Mouse (Mus musculus): ENCODE results near the gene Fntb. TPM values are rescaled to one million over a fixed set of nuclear protein-coding genes. Genes with fewer than 3 reads are reported as not detected.

Gene Fntb
- polyA plus RNA-seq, 1 experiment = 81.0 TPM

- no peaks in the 10 kb centered on the region for H3K27me3 ChIP-seq (ENCODE audit: control insufficient read depth, insufficient read depth, low read length, poor library complexity, severe bottlenecking)
- no peak overlapping the region for H3K9ac ChIP-seq (ENCODE audit: low read depth, poor library complexity, severe bottlenecking)
- no peaks in the 10 kb centered on the region for H3K4me1 ChIP-seq (ENCODE audit: control insufficient read depth, insufficient read depth, low read length)
- no peak overlapping the region for H3K4me3 ChIP-seq (ENCODE audit: low read depth, low read length)
- H3K36me3 ChIP-seq (ENCODE audit: control insufficient read depth, insufficient read depth, low read length, poor library complexity, severe bottlenecking) = no peaks in the 10 kb centered on the region
- peak overlapping the region; percentile 36; the same call in 1 of the 2 replicates for H3K27ac ChIP-seq (ENCODE audit: insufficient read depth, low read length)
- no peak for TF ChIP-seq EP300 (IDR thresholded peaks at IDR 0.05; ENCODE audit: insufficient read depth, low read depth, low read length)
- TF ChIP-seq POLR2A (IDR thresholded peaks at IDR 0.05; ENCODE audit: insufficient read depth, low read length) = no peak
- TF ChIP-seq CTCF (IDR thresholded peaks at IDR 0.05; ENCODE audit: low read depth, low read length) = no peak
- H3K9me3 ChIP-seq (replicated peaks; ENCODE audit: control insufficient read depth, insufficient read depth, low read length, poor library complexity, severe bottlenecking) = no peaks in the 10 kb centered on the region
Observed at GRCm38 (mm10) chr12:76867586-76868280, 102.3 kb downstream of the Fntb start.

DNA sequence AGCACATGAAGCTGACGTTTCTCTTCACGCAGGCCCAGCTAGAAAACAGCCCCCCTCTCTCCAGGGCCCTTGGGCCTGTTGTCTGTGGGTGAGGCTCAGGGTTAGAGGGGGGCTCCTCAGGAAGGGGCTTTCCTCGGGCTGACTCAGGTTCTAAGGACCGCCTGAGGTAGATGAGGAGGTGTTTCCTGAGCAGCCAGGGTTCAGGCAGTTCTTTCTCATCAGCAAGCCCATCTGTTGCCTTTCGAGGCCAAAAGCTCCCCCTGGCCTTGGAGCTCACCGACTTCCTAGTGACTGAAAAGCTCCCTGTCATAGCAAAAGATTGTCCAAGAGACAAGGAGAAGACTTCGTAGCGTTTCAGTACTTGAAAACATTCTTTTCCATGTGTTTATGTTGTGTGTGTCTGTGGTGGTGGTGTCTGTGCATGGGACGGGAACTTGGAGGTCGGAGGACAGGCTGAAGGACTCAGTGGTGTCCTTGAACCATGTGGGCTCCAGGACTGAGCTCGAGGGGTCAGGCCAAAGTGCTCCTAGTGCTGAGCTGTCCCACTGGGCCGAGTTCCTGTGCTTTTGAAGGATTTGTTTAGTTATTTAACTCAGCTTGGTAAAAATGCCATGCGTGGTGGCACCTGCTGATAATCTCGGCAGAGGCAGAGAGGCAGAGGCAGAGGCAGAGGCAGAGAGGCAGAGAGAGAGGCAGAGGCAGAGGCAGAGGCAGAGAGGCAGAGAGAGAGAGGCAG is 103.2 kb downstream of the Fntb start:
- Histone ChIP-seq H3K9me3 (replicated peaks; ENCODE audit: control insufficient read depth, insufficient read depth, low read length, poor library complexity, severe bottlenecking) (no peaks in the 10 kb centered on the region), H3K27me3 (ENCODE audit: control insufficient read depth, insufficient read depth, low read length, poor library complexity, severe bottlenecking) (no peaks in the 10 kb centered on the region), H3K4me3 (ENCODE audit: low read depth, low read length) (no peak overlapping the region), H3K4me1 (ENCODE audit: control insufficient read depth, insufficient read depth, low read length) (peaks cover 3% of the 10 kb centered on the region), H3K9ac (ENCODE audit: low read depth, poor library complexity, severe bottlenecking) (no peak overlapping the region), H3K27ac (ENCODE audit: insufficient read depth, low read length) (no peak overlapping the region), H3K36me3 (ENCODE audit: control insufficient read depth, insufficient read depth, low read length, poor library complexity, severe bottlenecking) (no peaks in the 10 kb centered on the region)
- TF ChIP-seq EP300 (IDR thresholded peaks at IDR 0.05; ENCODE audit: insufficient read depth, low read depth, low read length) (no peak), POLR2A (IDR thresholded peaks at IDR 0.05; ENCODE audit: insufficient read depth, low read length) (no peak), CTCF (IDR thresholded peaks at IDR 0.05; ENCODE audit: low read depth, low read length) (no peak)

DNA sequence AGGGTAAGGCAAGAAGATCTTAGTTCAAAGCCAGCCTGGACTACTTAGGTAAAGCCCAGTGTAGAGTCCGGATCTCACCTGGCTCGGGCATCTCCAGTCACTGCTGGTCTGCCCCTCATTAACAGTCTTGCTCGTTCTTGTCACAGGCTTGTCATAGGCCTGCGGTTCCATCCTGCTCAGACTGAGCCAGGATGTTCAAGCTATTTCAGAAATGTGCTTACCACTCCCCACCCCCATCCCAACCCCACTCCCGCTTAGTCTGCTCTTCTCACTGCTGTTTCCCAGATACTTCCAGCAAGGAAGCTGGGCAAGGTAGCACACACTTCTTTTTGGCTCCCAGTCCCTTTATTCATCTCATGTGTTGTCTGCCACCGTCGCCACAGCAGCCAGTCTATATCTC is 104.2 kb downstream of the Fntb start:
- H3K4me1 ChIP-seq (ENCODE audit: control insufficient read depth, insufficient read depth, low read length) = peaks cover 5% of the 10 kb centered on the region
- H3K36me3 ChIP-seq (ENCODE audit: control insufficient read depth, insufficient read depth, low read length, poor library complexity, severe bottlenecking) = no peaks in the 10 kb centered on the region
- no peak overlapping the region for H3K27ac ChIP-seq (ENCODE audit: insufficient read depth, low read length)
- no peaks in the 10 kb centered on the region for H3K9me3 ChIP-seq (replicated peaks; ENCODE audit: control insufficient read depth, insufficient read depth, low read length, poor library complexity, severe bottlenecking)
- no peak overlapping the region for H3K9ac ChIP-seq (ENCODE audit: low read depth, poor library complexity, severe bottlenecking)
- H3K4me3 ChIP-seq (ENCODE audit: low read depth, low read length) = no peak overlapping the region
- no peaks in the 10 kb centered on the region for H3K27me3 ChIP-seq (ENCODE audit: control insufficient read depth, insufficient read depth, low read length, poor library complexity, severe bottlenecking)
- TF ChIP-seq EP300 (IDR thresholded peaks at IDR 0.05; ENCODE audit: insufficient read depth, low read depth, low read length) (no peak), CTCF (IDR thresholded peaks at IDR 0.05; ENCODE audit: low read depth, low read length) (no peak), POLR2A (IDR thresholded peaks at IDR 0.05; ENCODE audit: insufficient read depth, low read length) (no peak)

- Histone ChIP-seq H3K9me3 (replicated peaks; ENCODE audit: control insufficient read depth, insufficient read depth, low read length, poor library complexity, severe bottlenecking) (no peaks in the 10 kb centered on the region), H3K36me3 (ENCODE audit: control insufficient read depth, insufficient read depth, low read length, poor library complexity, severe bottlenecking) (no peaks in the 10 kb centered on the region), H3K9ac (ENCODE audit: low read depth, poor library complexity, severe bottlenecking) (no peak overlapping the region), H3K27ac (ENCODE audit: insufficient read depth, low read length) (no peak overlapping the region), H3K4me3 (ENCODE audit: low read depth, low read length) (no peak overlapping the region), H3K4me1 (ENCODE audit: control insufficient read depth, insufficient read depth, low read length) (peaks cover 5% of the 10 kb centered on the region), H3K27me3 (ENCODE audit: control insufficient read depth, insufficient read depth, low read length, poor library complexity, severe bottlenecking) (no peaks in the 10 kb centered on the region)
- no peak for TF ChIP-seq POLR2A (IDR thresholded peaks at IDR 0.05; ENCODE audit: insufficient read depth, low read length)
- no peak for TF ChIP-seq CTCF (IDR thresholded peaks at IDR 0.05; ENCODE audit: low read depth, low read length)
- no peak for TF ChIP-seq EP300 (IDR thresholded peaks at IDR 0.05; ENCODE audit: insufficient read depth, low read depth, low read length)
Observed at GRCm38 (mm10) chr12:76872767-76873316, 107.5 kb downstream of the Fntb start.

DNA sequence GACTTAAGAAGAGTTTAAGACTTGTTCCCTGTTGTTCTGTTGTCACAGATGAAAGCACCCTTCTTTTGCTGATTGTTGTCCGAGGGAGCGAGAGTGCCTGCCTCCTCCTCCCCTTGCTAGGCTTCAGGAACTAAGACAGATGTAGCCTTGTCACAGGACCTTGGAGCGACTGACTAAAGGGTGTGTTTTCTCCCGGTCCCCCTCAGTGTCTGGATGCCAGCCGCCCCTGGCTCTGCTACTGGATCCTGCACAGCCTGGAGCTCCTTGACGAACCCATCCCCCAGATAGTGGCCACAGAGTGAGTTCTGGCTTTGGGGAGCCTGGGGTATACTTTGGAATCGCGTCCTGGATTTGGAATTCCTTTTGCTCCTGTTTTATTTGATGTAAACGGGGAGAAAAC is 109.4 kb downstream of the Fntb start:
- Histone ChIP-seq H3K9ac (ENCODE audit: low read depth, poor library complexity, severe bottlenecking) (no peak overlapping the region), H3K4me3 (ENCODE audit: low read depth, low read length) (no peak overlapping the region), H3K9me3 (replicated peaks; ENCODE audit: control insufficient read depth, insufficient read depth, low read length, poor library complexity, severe bottlenecking) (no peaks in the 10 kb centered on the region), H3K27ac (ENCODE audit: insufficient read depth, low read length) (peak overlapping the region; percentile 52), H3K36me3 (ENCODE audit: control insufficient read depth, insufficient read depth, low read length, poor library complexity, severe bottlenecking) (no peaks in the 10 kb centered on the region), H3K27me3 (ENCODE audit: control insufficient read depth, insufficient read depth, low read length, poor library complexity, severe bottlenecking) (no peaks in the 10 kb centered on the region), H3K4me1 (ENCODE audit: control insufficient read depth, insufficient read depth, low read length) (peaks cover 5% of the 10 kb centered on the region)
- TF ChIP-seq POLR2A (IDR thresholded peaks at IDR 0.05; ENCODE audit: insufficient read depth, low read length) (no peak), CTCF (IDR thresholded peaks at IDR 0.05; ENCODE audit: low read depth, low read length) (no peak), EP300 (IDR thresholded peaks at IDR 0.05; ENCODE audit: insufficient read depth, low read depth, low read length) (no peak)

- Histone ChIP-seq H3K9me3 (replicated peaks; ENCODE audit: control insufficient read depth, insufficient read depth, low read length, poor library complexity, severe bottlenecking) (no peaks in the 10 kb centered on the region), H3K27me3 (ENCODE audit: control insufficient read depth, insufficient read depth, low read length, poor library complexity, severe bottlenecking) (no peaks in the 10 kb centered on the region), H3K4me1 (ENCODE audit: control insufficient read depth, insufficient read depth, low read length) (peaks cover 2% of the 10 kb centered on the region), H3K27ac (ENCODE audit: insufficient read depth, low read length) (no peak overlapping the region), H3K4me3 (ENCODE audit: low read depth, low read length) (no peak overlapping the region), H3K9ac (ENCODE audit: low read depth, poor library complexity, severe bottlenecking) (no peak overlapping the region), H3K36me3 (ENCODE audit: control insufficient read depth, insufficient read depth, low read length, poor library complexity, severe bottlenecking) (no peaks in the 10 kb centered on the region)
- TF ChIP-seq CTCF (IDR thresholded peaks at IDR 0.05; ENCODE audit: low read depth, low read length) = peak; percentile 62
- TF ChIP-seq EP300 (IDR thresholded peaks at IDR 0.05; ENCODE audit: insufficient read depth, low read depth, low read length) = no peak
- no peak for TF ChIP-seq POLR2A (IDR thresholded peaks at IDR 0.05; ENCODE audit: insufficient read depth, low read length)
Observed at GRCm38 (mm10) chr12:76879242-76879641, 113.9 kb downstream of the Fntb start.

Measured in ES-Bruce4 (cell line).